Mouse (Mus musculus): Measurements from ENCODE around the gene Galntl6.

- TF ChIP-seq CTCF (IDR thresholded peaks at IDR 0.05; ENCODE audit: low read depth, low read length) (no peak), POLR2A (IDR thresholded peaks at IDR 0.05; ENCODE audit: borderline replicate concordance, low read depth, low read length) (no peak)
These were observed 344.4 kb downstream of the Galntl6 start for GRCm38 (mm10) chr8:58568086-58568485.
